Mouse (Mus musculus) embryo, embryonic 11.5 days (tissue): ENCODE results near the gene Ttf1.
A peak's percentile ranks its signal among the peaks of the same experiment; 100 is the strongest.
"Not testable (repeated sequence)": the region's sequence is repeated elsewhere in the genome, so short reads cannot be mapped to it uniquely, and the experiment has no call there.

ENCODE experiments used
- DNase-seq: peaks from one replicate; pipeline ENCODE4 v3.0.0-alpha.2; 2012; ENCODE audit warnings: low read depth, low spot score

Gene Ttf1

GRCm38 (mm10) chr2:29054991-29055390 lies 5.1 kb upstream of the Ttf1 start, which contains the start of gene Cfap77:
Gene Cfap77 (minus strand): TSS chr2:29055066.
- peak; percentile 58 for DNase-seq

DNA sequence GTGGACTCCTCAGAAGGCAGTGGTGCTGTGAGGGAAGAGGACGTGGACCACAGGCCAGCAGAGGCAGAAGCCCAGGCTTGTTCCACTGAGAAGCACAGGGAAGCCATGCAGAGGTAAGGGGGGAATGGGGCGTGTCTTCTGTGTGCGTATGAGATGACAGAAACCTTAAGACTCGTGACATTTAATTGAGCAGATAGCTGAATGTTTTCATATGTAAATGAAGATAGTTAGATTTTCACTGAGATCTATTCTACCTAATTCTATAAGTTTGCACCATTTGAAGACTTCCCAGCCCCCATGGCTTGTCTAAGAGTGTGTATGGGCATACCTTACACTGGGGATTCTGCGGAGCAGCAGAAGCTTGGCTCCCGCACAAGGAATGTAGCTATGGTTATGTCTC lies 5.7 kb downstream of the Ttf1 start:
- DNase-seq = no peak

- no peak for DNase-seq
Observed at GRCm38 (mm10) chr2:29066410-29066809, 6.3 kb downstream of the Ttf1 start.

- no peak for DNase-seq
Observed at GRCm38 (mm10) chr2:29074676-29075075, 14.6 kb downstream of the Ttf1 start.

DNA sequence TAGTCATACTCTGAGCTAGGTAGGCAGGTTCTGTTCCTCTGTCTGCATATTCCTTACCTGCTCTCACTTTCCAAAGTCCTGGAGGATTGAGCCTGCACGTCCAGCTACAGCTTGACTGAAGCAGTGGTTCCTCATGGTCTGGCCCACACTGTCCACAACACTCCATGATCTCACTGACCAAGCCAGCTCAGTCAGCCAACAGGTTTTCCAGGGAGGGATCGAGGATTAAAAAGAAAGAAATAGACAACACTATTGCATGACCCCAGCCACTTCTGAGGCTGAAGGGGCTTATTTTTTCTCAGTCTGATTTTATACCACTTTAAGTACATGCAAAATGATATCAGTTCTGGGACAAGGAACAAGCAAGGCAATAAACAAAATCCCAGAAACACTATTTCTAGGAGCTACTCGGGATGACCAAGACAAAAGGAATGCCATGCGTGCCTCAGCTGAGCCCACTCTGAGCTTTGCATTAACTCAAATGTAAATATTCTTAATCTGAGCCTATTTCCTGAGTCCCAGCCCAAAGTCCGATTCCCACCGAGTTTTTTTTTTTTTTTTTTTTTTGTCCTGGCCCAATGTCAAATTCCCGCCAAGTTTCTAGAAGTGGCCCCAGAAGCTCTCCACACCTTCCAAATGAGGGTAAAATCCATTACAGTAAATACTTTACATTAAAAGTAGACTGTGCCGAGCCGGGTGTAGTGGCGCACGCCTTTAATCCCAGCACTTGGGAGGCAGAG lies 15.4 kb downstream of the Ttf1 start:
- DNase-seq = no peak

DNA sequence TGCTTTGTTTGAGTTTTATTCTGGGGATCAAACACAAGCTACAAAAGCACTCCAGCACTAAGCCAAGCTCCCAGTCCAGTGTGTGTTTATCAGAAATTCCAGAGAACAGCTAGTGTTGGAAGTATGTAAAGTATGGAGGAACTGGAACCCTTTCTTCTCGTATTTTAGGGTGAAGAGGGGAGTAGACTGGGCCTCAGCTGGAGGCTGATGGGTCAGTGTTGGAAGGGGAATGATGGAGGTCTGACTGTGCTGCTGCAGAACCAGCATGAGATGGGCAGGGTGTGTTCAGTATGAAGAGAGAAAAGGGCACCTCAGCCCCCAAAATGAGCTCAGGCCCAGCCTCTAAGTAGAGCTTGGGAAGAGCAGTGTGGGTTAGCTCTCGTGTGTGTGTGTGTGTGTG lies 16.2 kb downstream of the Ttf1 start:
- DNase-seq = no peak

- DNase-seq = no peak
Observed at GRCm38 (mm10) chr2:29081965-29082364, 21.9 kb downstream of the Ttf1 start.

- no peak for DNase-seq
Observed at GRCm38 (mm10) chr2:29086026-29086425, 26.0 kb downstream of the Ttf1 start.

- DNase-seq = not testable (repeated sequence)
Observed at GRCm38 (mm10) chr2:29089276-29089675, 29.2 kb downstream of the Ttf1 start.

- no peak for DNase-seq
Observed at GRCm38 (mm10) chr2:29095674-29096073, 35.6 kb downstream of the Ttf1 start.

GRCm38 (mm10) chr2:29096751-29097150 lies 36.7 kb downstream of the Ttf1 start:
- DNase-seq = no peak

GRCm38 (mm10) chr2:29097465-29097864 lies 37.4 kb downstream of the Ttf1 start:
- no peak for DNase-seq

DNA sequence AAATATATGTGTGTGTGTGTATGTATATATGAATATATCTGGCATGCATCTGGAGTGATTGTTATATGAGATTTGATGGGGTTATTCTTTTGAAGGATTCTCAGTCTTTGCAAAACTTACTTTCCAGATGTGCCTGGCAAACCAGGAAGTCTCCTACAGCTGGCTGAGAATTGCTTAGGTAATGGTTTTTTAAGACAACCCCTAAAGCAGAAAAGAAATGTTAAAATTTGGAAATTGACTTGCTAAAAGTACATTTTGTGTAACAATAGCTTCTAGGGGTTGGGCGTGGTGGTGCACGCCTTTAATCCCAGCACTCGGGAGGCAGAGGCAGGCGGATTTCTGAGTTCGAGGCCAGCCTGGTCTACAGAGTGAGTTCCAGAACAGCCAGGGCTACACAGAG lies 37.9 kb downstream of the Ttf1 start:
- DNase-seq = not testable (repeated sequence)

DNA sequence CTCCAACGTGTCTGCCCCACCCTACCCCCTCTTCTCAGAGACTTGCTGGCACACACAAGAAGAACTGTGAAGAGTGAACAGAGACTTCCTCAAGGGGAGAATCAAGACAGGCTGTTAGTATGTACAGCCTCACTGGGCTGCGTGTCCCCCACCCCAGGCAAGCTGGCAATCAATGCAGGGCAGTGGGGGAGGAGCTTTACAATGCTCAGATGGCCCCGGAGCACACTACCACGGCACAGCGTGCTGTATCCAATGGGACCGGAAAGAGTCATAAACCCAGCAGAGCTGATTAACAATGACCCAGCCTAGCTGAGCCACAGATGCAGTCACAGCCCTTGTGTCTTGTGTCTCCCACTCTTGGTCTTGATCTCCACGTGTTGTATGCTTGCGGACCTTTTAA lies 38.7 kb downstream of the Ttf1 start:
- no peak for DNase-seq

- DNase-seq = no peak
Observed at GRCm38 (mm10) chr2:29099646-29100045, 39.6 kb downstream of the Ttf1 start.

DNA sequence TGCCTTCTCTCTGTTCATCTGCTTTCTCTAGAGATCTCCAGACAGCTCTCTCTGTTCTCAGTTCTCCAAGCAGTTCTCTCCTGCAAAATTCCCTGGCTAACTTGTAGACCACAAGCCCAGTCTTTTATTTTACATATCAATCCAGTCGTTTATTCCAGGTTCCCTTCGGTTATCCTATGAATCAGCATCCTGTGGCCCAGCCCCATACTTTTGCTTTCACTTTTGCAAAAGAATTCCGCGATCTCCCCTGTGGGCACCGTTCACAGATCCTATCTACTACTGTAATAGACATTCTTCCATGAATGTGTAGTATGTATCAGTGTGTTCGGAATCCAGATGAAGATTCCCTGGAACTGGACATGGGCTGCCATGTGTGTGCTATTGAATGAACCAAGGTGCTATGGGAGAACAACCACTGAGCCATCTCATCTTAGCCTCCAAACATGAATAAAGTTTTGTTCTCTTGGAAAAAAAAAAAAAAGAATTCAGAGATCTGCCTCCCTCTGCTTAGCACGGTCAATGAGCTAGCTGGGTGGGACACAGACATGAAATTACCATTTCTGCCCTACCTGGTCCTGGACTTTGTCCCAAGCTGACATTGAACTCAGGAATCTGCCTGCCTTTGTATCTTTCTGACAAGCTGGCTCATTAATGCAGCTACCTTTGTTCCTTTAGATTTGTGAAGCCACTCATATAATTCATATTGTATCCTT lies 40.9 kb downstream of the Ttf1 start:
- DNase-seq = no peak

DNA sequence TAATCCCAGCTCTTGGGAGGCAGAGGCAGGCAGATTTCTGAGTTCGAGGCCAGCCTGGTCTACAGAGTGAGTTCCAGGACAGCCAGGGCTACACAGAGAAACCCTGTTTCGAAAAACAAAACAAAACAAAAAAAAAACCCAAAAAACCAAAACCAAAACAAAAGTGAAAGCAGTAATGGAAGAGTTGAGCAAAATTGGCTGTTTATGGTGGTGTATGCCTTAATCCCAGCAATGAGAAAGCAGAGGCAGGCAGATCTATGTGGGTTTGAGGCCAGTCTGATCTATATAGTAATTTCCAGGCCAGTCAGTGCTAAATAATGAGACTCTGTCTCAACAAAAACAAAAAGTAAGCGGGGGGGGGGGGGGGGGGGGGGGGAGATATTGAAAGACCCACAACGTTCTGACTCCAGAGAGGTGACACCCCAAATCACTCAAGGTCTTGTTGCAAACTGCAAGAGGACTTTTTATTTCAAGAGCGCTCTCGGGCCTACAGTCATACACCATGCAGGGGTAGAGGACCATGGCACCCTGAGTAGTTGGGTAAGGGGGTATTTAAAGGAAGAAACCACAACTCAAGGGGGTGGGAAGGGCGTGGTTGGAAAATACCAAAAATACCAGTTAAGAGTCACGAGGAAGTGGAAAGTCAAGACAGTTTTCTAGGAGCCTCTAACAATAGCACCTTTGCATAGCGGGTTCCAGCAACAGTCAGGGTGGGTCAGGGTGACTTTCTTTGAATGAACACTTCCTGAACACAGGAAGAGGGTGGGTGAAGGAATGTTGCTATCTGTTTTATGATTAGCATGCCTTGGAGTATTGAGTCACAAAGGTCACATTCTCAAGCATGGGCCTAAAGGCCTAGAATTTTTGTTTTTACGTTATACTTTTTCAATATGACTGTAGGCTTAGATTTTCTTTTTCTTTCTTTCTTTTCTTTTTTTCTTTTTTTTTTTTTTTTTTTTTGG lies 42.6 kb downstream of the Ttf1 start:
- DNase-seq = not testable (repeated sequence)

GRCm38 (mm10) chr2:29120969-29121368 lies 60.9 kb downstream of the Ttf1 start:
- no peak for DNase-seq

DNA sequence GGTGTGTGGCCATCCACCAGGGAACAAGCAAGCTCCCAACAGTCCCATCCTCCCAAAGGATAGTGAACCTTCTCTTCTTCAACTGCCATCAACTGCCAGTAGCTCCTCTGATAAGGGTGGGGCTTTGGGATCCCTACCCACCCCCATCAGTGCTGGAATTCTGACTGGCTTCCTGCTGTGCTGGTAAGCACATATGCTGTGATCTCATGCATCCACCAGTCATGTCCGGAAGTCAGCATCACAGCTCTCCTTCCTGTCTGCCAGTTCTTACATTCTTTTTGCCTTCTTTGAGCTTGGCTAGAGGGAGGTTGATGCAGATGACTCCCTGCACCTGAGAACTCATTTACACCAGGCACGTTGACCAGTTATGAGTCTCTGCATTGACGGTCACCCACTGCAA lies 62.4 kb downstream of the Ttf1 start:
- DNase-seq = no peak

DNA sequence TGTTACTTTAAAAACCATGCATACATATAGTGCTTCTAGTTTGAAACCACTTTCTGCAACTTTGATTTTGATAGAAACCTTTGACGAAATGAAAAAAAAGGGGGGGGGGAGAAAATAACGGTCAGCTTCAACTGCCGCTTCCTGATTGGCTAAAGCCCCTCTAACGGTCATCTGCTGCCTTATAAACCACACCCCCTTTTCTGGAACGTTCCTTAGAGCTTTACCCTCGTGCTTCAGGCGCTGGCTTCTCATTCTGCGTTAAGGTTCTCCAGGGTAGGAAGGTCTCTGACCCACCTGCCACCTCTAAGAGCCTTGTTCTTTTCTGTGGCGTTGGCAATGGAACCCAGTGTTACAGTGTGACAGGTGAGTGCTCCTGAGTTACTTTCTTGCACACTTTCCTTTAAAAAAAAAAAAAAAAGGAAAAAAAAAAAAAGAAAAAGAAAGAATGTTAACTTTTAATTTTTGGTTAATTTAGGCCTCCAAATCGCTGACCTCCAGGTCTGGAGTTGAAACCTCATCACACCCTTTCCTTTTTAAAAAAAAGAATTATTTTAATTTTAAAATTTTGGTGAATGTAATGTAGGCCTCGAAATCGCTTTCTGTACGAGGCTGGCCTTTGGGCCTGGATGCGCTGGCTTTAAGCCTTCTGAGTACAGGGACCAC lies 64.0 kb downstream of the Ttf1 start, which contains the start of gene Setx:
Setx (plus strand) TSS at position 275 of the 663 bp plus-strand sequence.
- no peak for DNase-seq

- no peak for DNase-seq
Observed at GRCm38 (mm10) chr2:29124571-29124935, 64.5 kb downstream of the Ttf1 start.
